Mouse (Mus musculus): ENCODE data around the gene Mtg1. TPM values are rescaled to one million over a fixed set of nuclear protein-coding genes. Genes with fewer than 3 reads are reported as not detected.

Gene Mtg1
- polyA plus RNA-seq, 1 experiment from 2014 or later = 20.7 TPM

DNA sequence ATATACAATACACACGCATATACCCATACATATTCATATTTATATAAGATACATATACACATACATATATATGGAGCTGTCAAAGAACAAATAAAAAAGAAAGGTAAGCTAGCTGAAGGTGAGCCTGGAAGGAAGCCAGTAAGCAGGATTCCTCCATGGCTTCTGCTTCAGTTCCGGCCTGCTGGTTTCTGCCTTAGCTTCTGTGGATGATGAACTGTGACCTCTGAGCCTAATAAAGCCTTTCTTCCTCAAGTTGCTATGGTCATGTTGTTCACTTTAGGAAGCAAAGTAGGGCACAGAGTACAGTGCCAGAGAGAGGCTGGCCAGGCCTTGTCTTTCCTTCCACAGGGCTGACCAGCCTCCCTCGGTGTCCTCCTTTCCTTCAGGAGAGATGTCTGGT is 33.5 kb downstream of the Mtg1 start:
- Histone ChIP-seq H3K4me2 (ENCODE audit: low read depth, low read length) (no peak overlapping the region), H3K36me3 (ENCODE audit: control insufficient read depth, insufficient read depth, low read length) (no peaks in the 10 kb centered on the region), H3K27ac (ENCODE audit: low read length) (no peak overlapping the region), H3K4me3 (ENCODE audit: low read length) (no peak overlapping the region), H3K27me3 (ENCODE audit: control insufficient read depth, insufficient read depth, low read depth, low read length) (no peaks in the 10 kb centered on the region), H3K9ac (ENCODE audit: low read length) (no peak overlapping the region), H3K4me1 (replicated peaks; ENCODE audit: control insufficient read depth, insufficient read depth, low read length) (no peaks in the 10 kb centered on the region), H3K9me3 (ENCODE audit: control insufficient read depth, low read length) (no peaks in the 10 kb centered on the region)
- no peak for ATAC-seq (ENCODE audit: low read depth)
- WGBS = 90% methylated on average over 3 of the region's 3 CpGs

DNA sequence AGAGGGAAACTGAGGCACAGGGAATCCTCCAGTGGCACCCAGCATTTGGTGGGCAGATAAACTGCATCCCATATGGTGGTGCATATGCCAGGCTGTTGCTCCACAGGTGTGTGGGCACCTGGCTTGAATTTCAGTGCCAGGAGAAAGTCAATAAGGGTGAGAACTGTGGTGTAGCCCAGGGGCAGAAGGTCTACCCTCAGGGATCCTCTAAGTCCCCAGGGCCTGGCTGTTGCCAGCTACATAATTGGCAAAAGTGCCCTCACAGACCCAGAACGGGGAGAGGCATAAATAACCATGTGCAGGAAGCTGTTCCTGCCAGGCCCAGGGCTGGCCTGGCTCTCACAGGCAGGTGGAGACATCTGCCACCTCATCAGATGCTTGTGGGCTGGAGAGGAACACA is 35.6 kb downstream of the Mtg1 start, which contains the start of gene Olfr523:
TSS of gene Olfr523 (plus strand) at position 282 of the 400 bp plus-strand sequence.
- Histone ChIP-seq H3K27ac (ENCODE audit: low read length) (no peak within 1 kb of the TSS), H3K4me1 (replicated peaks; ENCODE audit: control insufficient read depth, insufficient read depth, low read length) (no peaks in the 10 kb centered on the region), H3K4me2 (ENCODE audit: low read depth, low read length) (no peak within 1 kb of the TSS), H3K4me3 (ENCODE audit: low read length) (no peak within 1 kb of the TSS), H3K9ac (ENCODE audit: low read length) (no peak within 1 kb of the TSS), H3K36me3 (ENCODE audit: control insufficient read depth, insufficient read depth, low read length) (no peaks in the 10 kb centered on the region), H3K9me3 (ENCODE audit: control insufficient read depth, low read length) (no peaks in the 10 kb centered on the region), H3K27me3 (ENCODE audit: control insufficient read depth, insufficient read depth, low read depth, low read length) (no peaks in the 10 kb centered on the region)
- ATAC-seq (ENCODE audit: low read depth) = no peak
- 42% methylated on average over 1 of the region's 1 CpGs for WGBS

DNA sequence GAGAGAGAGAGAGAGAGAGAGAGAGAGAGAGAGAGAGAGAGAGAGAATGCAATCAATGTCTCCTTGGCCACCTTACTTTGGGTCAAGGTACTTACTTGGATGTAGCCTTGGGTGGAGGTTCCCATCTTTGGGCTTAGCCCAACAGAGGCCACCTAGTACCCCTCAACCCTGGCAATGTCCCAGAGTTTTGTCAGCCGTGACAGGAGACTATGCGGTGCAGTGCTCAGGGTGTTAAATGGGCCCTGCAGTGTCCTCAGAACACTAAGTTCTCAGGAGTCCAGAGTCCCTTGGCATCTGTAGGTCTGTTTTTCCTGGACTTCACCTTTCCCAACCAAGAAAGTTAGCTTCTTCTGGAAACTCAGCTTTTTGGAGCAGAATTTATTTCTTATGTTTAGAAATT is 41.8 kb downstream of the Mtg1 start:
- Histone ChIP-seq H3K36me3 (ENCODE audit: control insufficient read depth, insufficient read depth, low read length) (no peaks in the 10 kb centered on the region), H3K27me3 (ENCODE audit: control insufficient read depth, insufficient read depth, low read depth, low read length) (no peaks in the 10 kb centered on the region), H3K4me2 (ENCODE audit: low read depth, low read length) (no peak overlapping the region), H3K27ac (ENCODE audit: low read length) (no peak overlapping the region), H3K9me3 (ENCODE audit: control insufficient read depth, low read length) (no peaks in the 10 kb centered on the region), H3K9ac (ENCODE audit: low read length) (no peak overlapping the region), H3K4me1 (replicated peaks; ENCODE audit: control insufficient read depth, insufficient read depth, low read length) (no peaks in the 10 kb centered on the region), H3K4me3 (ENCODE audit: low read length) (no peak overlapping the region)
- no peak for ATAC-seq (ENCODE audit: low read depth)
- WGBS = 84% methylated on average over 2 of the region's 2 CpGs

DNA sequence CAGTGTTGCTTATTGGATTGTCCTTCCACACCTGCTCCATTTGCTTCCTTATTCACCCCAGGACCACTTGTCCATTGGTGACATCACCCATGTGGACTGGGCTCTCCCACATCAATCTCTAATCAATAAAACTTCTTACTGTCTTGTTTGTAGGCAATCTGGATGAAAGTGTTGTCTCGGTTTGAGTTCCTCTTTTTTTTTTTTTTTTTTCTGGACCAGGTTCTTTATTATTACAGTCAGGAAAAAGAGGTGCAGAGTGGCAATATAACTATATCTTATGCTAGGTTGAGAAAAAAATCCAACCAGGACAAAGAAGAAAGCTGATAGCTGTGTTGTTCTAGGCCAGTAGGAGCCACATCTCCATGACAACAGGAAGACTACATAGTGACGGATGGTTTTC is 43.3 kb downstream of the Mtg1 start:
- Histone ChIP-seq H3K36me3 (ENCODE audit: control insufficient read depth, insufficient read depth, low read length) (no peaks in the 10 kb centered on the region), H3K9ac (ENCODE audit: low read length) (no peak overlapping the region), H3K4me3 (ENCODE audit: low read length) (no peak overlapping the region), H3K9me3 (ENCODE audit: control insufficient read depth, low read length) (no peaks in the 10 kb centered on the region), H3K4me2 (ENCODE audit: low read depth, low read length) (no peak overlapping the region), H3K27me3 (ENCODE audit: control insufficient read depth, insufficient read depth, low read depth, low read length) (no peaks in the 10 kb centered on the region), H3K4me1 (replicated peaks; ENCODE audit: control insufficient read depth, insufficient read depth, low read length) (no peaks in the 10 kb centered on the region), H3K27ac (ENCODE audit: low read length) (no peak overlapping the region)
- no peak for ATAC-seq (ENCODE audit: low read depth)
- 74% methylated on average over 2 of the region's 2 CpGs for WGBS

DNA sequence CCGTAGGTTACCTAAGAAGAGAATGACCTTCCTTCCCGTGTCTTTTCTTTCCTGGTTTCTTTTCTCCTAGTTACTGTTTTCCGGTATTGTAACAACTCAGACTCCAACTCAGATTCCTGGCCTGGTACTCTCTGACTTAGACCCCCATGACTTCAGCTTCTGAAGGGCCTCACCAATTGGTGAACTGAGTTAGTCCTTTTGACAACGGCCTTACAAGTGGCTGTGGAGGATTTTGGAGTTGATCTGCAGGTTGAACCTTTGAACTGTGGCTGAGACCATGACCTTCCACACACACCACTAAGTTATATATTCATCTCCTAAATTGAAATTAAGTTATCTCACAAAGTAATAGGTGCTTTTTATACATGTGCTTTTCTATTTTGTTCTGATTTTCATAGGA is 46.8 kb downstream of the Mtg1 start:
- Histone ChIP-seq H3K9ac (ENCODE audit: low read length) (no peak overlapping the region), H3K4me2 (ENCODE audit: low read depth, low read length) (no peak overlapping the region), H3K9me3 (ENCODE audit: control insufficient read depth, low read length) (no peaks in the 10 kb centered on the region), H3K4me1 (replicated peaks; ENCODE audit: control insufficient read depth, insufficient read depth, low read length) (no peaks in the 10 kb centered on the region), H3K27me3 (ENCODE audit: control insufficient read depth, insufficient read depth, low read depth, low read length) (no peaks in the 10 kb centered on the region; the same call in 1 of the 2 replicates), H3K27ac (ENCODE audit: low read length) (no peak overlapping the region), H3K36me3 (ENCODE audit: control insufficient read depth, insufficient read depth, low read length) (no peaks in the 10 kb centered on the region), H3K4me3 (ENCODE audit: low read length) (no peak overlapping the region)
- ATAC-seq (ENCODE audit: low read depth) = no peak
- WGBS = 77% methylated on average over 4 of the region's 4 CpGs

DNA sequence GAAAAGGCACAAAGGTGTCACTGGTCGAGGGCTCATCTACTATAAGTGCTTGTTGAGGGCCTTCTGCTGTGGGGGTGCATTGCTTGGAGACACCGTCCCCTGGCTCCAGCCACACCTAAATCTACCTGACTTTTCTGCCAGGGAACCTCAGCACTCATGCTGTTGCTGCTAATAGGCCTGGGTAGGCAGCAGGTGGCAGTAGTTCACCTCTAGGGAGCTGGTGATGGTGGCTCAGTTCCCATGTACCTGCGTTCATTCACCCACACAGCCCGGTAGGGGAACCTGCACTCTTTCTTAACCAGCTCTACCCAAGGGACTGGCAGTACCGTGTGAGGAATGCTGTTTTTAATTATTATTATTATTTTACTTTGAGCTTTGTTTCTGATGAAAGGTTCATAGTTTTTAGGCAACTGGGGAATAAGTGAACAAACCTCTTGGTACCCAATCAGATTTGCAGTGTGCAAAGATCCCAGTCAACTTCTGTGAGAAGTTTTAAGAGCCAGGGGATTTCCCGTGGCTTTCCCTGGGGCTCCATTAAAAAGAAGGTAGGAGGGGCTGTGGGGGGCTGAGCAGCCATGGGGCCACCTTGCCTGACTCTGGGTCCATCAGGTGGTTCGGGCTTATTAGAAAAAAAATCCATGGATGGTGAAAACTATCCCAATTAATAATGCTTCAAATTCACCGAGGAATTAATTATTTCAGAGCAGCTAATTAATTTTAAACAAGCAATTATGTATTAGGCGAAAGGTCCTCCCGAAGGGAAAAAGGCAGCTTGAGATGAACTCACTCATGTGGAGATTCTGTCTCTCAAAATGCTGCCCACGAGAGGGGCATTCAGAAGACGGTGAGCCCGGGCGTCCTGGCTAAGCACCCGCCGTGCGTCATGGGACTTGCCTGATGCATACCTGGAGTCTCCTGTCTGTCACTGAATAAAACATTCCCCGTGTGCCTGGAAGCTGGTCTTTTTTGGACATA is 49.6 kb downstream of the Mtg1 start:
- no peaks in the 10 kb centered on the region; the same call in 1 of the 2 replicates for H3K27me3 ChIP-seq (ENCODE audit: control insufficient read depth, insufficient read depth, low read depth, low read length)
- H3K4me1 ChIP-seq (replicated peaks; ENCODE audit: control insufficient read depth, insufficient read depth, low read length) = no peaks in the 10 kb centered on the region
- no peaks in the 10 kb centered on the region for H3K36me3 ChIP-seq (ENCODE audit: control insufficient read depth, insufficient read depth, low read length)
- no peaks in the 10 kb centered on the region for H3K9me3 ChIP-seq (ENCODE audit: control insufficient read depth, low read length)
- 61% methylated on average over 18 of the region's 18 CpGs for WGBS
- H3K9ac ChIP-seq (ENCODE audit: low read length) = no peak overlapping the region
- H3K4me2 ChIP-seq (ENCODE audit: low read depth, low read length) = no peak overlapping the region
- no peak overlapping the region for H3K27ac ChIP-seq (ENCODE audit: low read length)
- ATAC-seq (ENCODE audit: low read depth) = no peak
- no peak overlapping the region for H3K4me3 ChIP-seq (ENCODE audit: low read length)

DNA sequence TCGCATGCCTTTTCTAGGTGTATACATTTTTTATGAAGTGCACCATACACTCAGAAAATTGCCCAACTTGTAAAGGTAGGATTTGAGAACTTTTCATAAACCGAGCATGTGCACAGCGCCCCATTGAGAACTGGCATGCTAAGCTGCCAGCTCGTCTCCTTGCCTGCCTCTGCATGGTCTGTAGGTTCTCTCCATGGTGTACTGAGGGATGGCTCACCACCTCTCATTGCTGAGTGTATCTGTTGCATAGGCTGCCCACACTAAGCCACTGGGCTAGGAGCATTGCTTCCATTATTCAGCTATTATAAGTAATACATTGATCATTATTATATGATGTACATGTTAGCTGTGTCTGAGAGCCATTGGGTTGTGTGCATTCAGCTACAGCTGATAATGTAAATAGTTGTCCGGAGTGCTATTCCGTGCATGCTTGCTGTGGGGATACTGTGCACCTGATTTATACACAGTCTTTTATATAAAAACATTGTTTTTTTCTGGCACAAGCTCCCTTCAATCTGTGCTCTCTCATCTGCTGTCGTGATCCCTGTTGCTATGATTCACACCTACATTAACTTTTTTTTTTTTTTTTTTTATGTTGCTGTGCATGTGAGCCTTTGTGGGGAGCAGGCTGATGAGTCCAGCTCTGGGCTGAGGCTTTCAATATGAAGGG is 50.5 kb downstream of the Mtg1 start:
- H3K27ac ChIP-seq (ENCODE audit: low read length) = no peak overlapping the region
- H3K9ac ChIP-seq (ENCODE audit: low read length) = no peak overlapping the region
- 74% methylated on average over 7 of the region's 7 CpGs for WGBS
- no peaks in the 10 kb centered on the region for H3K9me3 ChIP-seq (ENCODE audit: control insufficient read depth, low read length)
- no peak overlapping the region for H3K4me2 ChIP-seq (ENCODE audit: low read depth, low read length)
- no peak overlapping the region for H3K4me3 ChIP-seq (ENCODE audit: low read length)
- no peak for ATAC-seq (ENCODE audit: low read depth)
- H3K36me3 ChIP-seq (ENCODE audit: control insufficient read depth, insufficient read depth, low read length) = no peaks in the 10 kb centered on the region
- H3K4me1 ChIP-seq (replicated peaks; ENCODE audit: control insufficient read depth, insufficient read depth, low read length) = no peaks in the 10 kb centered on the region
- no peaks in the 10 kb centered on the region; the same call in 1 of the 2 replicates for H3K27me3 ChIP-seq (ENCODE audit: control insufficient read depth, insufficient read depth, low read depth, low read length)

DNA sequence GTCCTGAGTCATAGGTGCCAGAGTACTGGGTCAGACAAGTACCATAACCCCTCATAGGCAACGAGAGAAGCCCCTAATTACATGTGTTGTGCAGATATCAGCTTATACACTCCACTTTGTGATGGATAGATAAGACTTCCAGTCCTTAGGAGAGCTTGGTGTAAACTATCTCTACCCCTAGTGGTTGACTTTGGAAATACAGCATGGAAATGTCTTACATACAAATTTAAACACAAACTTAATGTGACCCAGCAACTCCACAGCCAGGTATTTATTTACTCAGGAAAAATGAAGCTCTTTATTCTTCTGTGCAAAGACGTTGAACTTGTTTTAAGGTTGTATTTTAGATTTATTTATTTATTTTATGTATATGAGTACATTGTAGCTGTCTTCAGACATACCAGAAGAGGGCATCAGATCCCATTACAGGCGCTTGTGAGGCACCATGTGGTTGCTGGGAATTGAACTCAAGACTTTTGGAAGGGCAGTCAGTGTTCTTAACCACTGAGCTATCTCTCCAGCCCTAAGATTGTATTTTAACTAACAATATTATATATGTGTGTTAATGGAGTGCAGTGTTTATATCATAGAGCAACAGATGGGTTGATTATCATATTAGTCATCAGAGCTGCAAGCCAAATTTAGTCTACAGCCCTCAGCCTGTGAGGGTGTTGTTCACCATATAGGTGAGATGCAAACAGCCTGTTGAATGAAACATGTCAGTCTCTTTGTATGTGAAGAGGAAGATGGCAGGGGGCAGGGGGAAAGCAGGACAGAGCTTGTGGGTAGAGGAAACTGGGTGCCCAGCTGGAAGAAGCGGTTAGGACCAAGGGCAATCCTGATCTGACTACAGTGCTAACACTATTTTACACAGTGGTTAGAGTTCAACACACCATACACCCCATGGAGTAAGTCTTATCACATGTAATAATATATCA is 51.3 kb downstream of the Mtg1 start:
- Histone ChIP-seq H3K27ac (ENCODE audit: low read length) (no peak overlapping the region), H3K9me3 (ENCODE audit: control insufficient read depth, low read length) (no peaks in the 10 kb centered on the region), H3K27me3 (ENCODE audit: control insufficient read depth, insufficient read depth, low read depth, low read length) (no peaks in the 10 kb centered on the region; the same call in 1 of the 2 replicates), H3K4me2 (ENCODE audit: low read depth, low read length) (no peak overlapping the region), H3K36me3 (ENCODE audit: control insufficient read depth, insufficient read depth, low read length) (no peaks in the 10 kb centered on the region), H3K4me1 (replicated peaks; ENCODE audit: control insufficient read depth, insufficient read depth, low read length) (no peaks in the 10 kb centered on the region), H3K9ac (ENCODE audit: low read length) (no peak overlapping the region), H3K4me3 (ENCODE audit: low read length) (no peak overlapping the region)
- 45% methylated on average over 4 of the region's 4 CpGs for WGBS
- no peak for ATAC-seq (ENCODE audit: low read depth)

Measured in lung, embryonic 16.5 days (tissue).